Mouse (Mus musculus): ENCODE results near the gene Spata17. TPM values are rescaled to one million over a fixed set of nuclear protein-coding genes. Genes with fewer than 3 reads are reported as not detected.

Spata17 gene
- total and polyA plus RNA-seq, 3 experiments, result 0.29 to 1.6 (median 0.66) TPM

DNA sequence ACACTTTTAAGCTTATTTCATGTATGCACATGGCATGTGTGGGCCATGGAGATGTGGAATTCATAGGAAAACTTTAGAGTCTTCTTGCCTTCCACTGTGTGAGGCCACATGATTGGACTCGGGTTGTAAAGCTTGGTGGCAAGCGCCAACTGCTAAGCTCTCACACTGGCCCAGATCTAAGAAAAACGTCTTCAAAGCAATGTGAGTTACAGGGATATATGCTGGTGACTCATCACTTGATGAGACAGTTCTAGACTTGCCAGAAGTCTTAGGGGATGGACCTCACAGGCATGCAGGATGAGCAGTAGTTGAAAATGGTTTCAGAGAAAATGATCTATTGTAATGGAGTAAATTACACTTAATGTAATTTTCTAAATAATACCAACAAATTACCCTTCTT lies 114.6 kb downstream of the Spata17 start:
- no peaks in the 10 kb centered on the region for H3K36me3 ChIP-seq (ENCODE audit: control insufficient read depth, insufficient read depth, low read length)
- no peak for DNase-seq
- 73% methylated on average over 3 of the region's 3 CpGs for WGBS
- TF ChIP-seq POLR2A (IDR thresholded peaks at IDR 0.05; ENCODE audit: insufficient read depth, low read depth, low read length) (no peak), CTCF (IDR thresholded peaks at IDR 0.05) (no peak), EP300 (IDR thresholded peaks at IDR 0.05; ENCODE audit: insufficient read depth, low read depth, low read length) (no peak)
- H3K79me2 ChIP-seq (replicated peaks; ENCODE audit: control insufficient read depth, insufficient read depth, low read length), result no peaks in the 10 kb centered on the region
- H3K27ac ChIP-seq, result no peak overlapping the region
- no peaks in the 10 kb centered on the region for H3K27me3 ChIP-seq (ENCODE audit: control insufficient read depth, insufficient read depth, low read length)
- intact Hi-C loops (cut with DNase I), result no loop called here
- H3K4me3 ChIP-seq, result no peak overlapping the region
- H3K9ac ChIP-seq (ENCODE audit: low read depth, low read length), result no peak overlapping the region
- H3K4me1 ChIP-seq (ENCODE audit: control insufficient read depth, insufficient read depth, low read length), result no peaks in the 10 kb centered on the region

DNA sequence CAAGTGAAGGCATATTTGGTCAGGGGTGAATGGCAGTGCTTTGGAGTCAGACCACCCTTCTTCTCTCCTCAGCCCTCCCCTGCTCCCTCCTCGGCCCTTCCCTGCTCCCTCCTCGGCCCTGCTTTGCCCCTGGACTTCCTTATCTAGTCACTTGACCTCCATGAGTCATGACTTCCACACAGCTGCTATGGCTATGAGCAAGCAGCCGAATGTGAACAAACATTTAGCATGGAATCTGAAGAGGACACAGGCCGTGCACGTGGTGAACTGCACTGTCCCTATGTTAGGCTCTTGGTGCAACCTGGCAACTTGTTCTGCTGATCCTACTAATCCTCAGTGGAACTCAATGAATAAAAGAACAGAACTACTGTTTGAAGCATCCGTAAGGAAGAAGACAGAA lies 117.0 kb downstream of the Spata17 start:
- no peak for TF ChIP-seq CTCF (IDR thresholded peaks at IDR 0.05)
- TF ChIP-seq EP300 (IDR thresholded peaks at IDR 0.05; ENCODE audit: insufficient read depth, low read depth, low read length), result no peak
- intact Hi-C loops (cut with DNase I), result no loop called here
- Histone ChIP-seq H3K79me2 (replicated peaks; ENCODE audit: control insufficient read depth, insufficient read depth, low read length) (no peaks in the 10 kb centered on the region), H3K27me3 (ENCODE audit: control insufficient read depth, insufficient read depth, low read length) (no peaks in the 10 kb centered on the region), H3K9ac (ENCODE audit: low read depth, low read length) (no peak overlapping the region), H3K4me3 (no peak overlapping the region), H3K36me3 (ENCODE audit: control insufficient read depth, insufficient read depth, low read length) (no peaks in the 10 kb centered on the region), H3K27ac (no peak overlapping the region), H3K4me1 (ENCODE audit: control insufficient read depth, insufficient read depth, low read length) (no peaks in the 10 kb centered on the region)
- no peak for DNase-seq
- WGBS, result 26% methylated on average over 6 of the region's 6 CpGs

- H3K4me1 ChIP-seq (ENCODE audit: control insufficient read depth, insufficient read depth, low read length), result no peaks in the 10 kb centered on the region
- intact Hi-C loops (cut with DNase I), result no loop called here
- WGBS, result 88% methylated on average over 14 of the region's 14 CpGs
- H3K9ac ChIP-seq (ENCODE audit: low read depth, low read length), result no peak overlapping the region
- TF ChIP-seq CTCF (IDR thresholded peaks at IDR 0.05) (no peak), POLR2A (IDR thresholded peaks at IDR 0.05; ENCODE audit: insufficient read depth, low read depth, low read length) (no peak), EP300 (IDR thresholded peaks at IDR 0.05; ENCODE audit: insufficient read depth, low read depth, low read length) (no peak)
- H3K27ac ChIP-seq, result no peak overlapping the region
- DNase-seq, result no peak
- H3K27me3 ChIP-seq (ENCODE audit: control insufficient read depth, insufficient read depth, low read length), result no peaks in the 10 kb centered on the region
- no peaks in the 10 kb centered on the region for H3K79me2 ChIP-seq (replicated peaks; ENCODE audit: control insufficient read depth, insufficient read depth, low read length)
- no peaks in the 10 kb centered on the region for H3K36me3 ChIP-seq (ENCODE audit: control insufficient read depth, insufficient read depth, low read length)
- no peak overlapping the region for H3K4me3 ChIP-seq
These were observed 122.7 kb downstream of the Spata17 start for GRCm38 (mm10) chr1:187092546-187092945.

DNA sequence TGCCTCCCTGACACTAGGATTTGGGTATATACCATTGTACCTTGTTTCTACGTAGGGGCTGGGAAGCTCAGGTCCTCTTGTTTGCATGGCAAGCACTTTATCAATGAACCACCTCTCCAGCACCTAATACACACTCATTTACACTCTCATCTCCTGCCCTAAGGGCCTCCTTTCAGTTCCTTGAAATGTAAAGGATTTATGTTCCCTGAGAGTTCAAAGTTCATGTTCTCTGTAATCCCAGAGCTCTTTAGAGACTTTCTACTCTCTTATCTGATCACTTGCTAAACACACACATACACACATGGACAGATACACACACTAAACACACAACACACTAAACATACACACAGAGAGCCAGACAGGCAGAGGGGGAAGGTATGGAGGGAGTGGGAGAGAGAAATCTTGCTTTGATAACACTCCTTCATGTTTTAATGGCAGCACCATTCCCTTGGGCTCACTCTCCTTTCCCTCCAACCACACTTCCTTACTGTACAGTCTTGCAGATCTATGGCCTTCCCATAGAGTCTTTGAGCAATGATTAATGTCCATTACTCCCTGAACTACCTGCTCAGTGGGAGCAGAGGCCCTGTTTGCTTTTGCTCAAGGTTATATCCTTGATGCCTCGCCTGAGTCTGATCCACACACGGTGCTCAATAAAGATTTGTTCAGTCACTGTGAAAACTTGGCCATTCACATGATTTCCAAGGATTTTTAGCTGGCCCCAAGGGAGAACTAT lies 126.4 kb downstream of the Spata17 start:
- intact Hi-C loops (cut with DNase I), result no loop called here
- H3K27me3 ChIP-seq (ENCODE audit: control insufficient read depth, insufficient read depth, low read length), result no peaks in the 10 kb centered on the region
- 85% methylated on average over 3 of the region's 3 CpGs for WGBS

GRCm38 (mm10) chr1:187086027-187086426 lies 129.2 kb downstream of the Spata17 start:
- Histone ChIP-seq H3K79me2 (replicated peaks; ENCODE audit: control insufficient read depth, insufficient read depth, low read length) (no peaks in the 10 kb centered on the region), H3K27me3 (ENCODE audit: control insufficient read depth, insufficient read depth, low read length) (no peaks in the 10 kb centered on the region; the same call in 1 of the 2 replicates), H3K9ac (ENCODE audit: low read depth, low read length) (no peak overlapping the region), H3K36me3 (ENCODE audit: control insufficient read depth, insufficient read depth, low read length) (no peaks in the 10 kb centered on the region), H3K27ac (no peak overlapping the region), H3K4me1 (ENCODE audit: control insufficient read depth, insufficient read depth, low read length) (no peaks in the 10 kb centered on the region), H3K4me3 (no peak overlapping the region)
- no peak for TF ChIP-seq POLR2A (IDR thresholded peaks at IDR 0.05; ENCODE audit: insufficient read depth, low read depth, low read length)
- 63% methylated on average over 6 of the region's 6 CpGs for WGBS
- no peak for DNase-seq
- intact Hi-C loops (cut with DNase I), result no loop called here

More for the DNA sequence above, 126.4 kb downstream of the Spata17 start:
- H3K79me2 ChIP-seq (replicated peaks; ENCODE audit: control insufficient read depth, insufficient read depth, low read length), result no peaks in the 10 kb centered on the region
- H3K36me3 ChIP-seq (ENCODE audit: control insufficient read depth, insufficient read depth, low read length), result no peaks in the 10 kb centered on the region
- TF ChIP-seq POLR2A (IDR thresholded peaks at IDR 0.05; ENCODE audit: insufficient read depth, low read depth, low read length) (no peak), EP300 (IDR thresholded peaks at IDR 0.05; ENCODE audit: insufficient read depth, low read depth, low read length) (no peak), CTCF (IDR thresholded peaks at IDR 0.05) (no peak)
- no peak overlapping the region for H3K9ac ChIP-seq (ENCODE audit: low read depth, low read length)
- no peak for DNase-seq
- H3K4me3 ChIP-seq, result no peak overlapping the region
- H3K27ac ChIP-seq, result no peak overlapping the region
- H3K4me1 ChIP-seq (ENCODE audit: control insufficient read depth, insufficient read depth, low read length), result no peaks in the 10 kb centered on the region

- intact Hi-C loops (cut with DNase I), result no loop called here
- TF ChIP-seq EP300 (IDR thresholded peaks at IDR 0.05; ENCODE audit: insufficient read depth, low read depth, low read length) (no peak), POLR2A (IDR thresholded peaks at IDR 0.05; ENCODE audit: insufficient read depth, low read depth, low read length) (no peak), CTCF (IDR thresholded peaks at IDR 0.05) (no peak)
These were observed 137.9 kb downstream of the Spata17 start for GRCm38 (mm10) chr1:187077352-187077751.

More at GRCm38 (mm10) chr1:187077352-187077751, 137.9 kb downstream of the Spata17 start:
- H3K4me1 ChIP-seq (ENCODE audit: control insufficient read depth, insufficient read depth, low read length), result no peaks in the 10 kb centered on the region
- no peaks in the 10 kb centered on the region for H3K36me3 ChIP-seq (ENCODE audit: control insufficient read depth, insufficient read depth, low read length)
- DNase-seq, result no peak
- no peak overlapping the region for H3K27ac ChIP-seq
- 89% methylated on average over 9 of the region's 9 CpGs for WGBS
- no peak overlapping the region for H3K9ac ChIP-seq (ENCODE audit: low read depth, low read length)
- H3K79me2 ChIP-seq (replicated peaks; ENCODE audit: control insufficient read depth, insufficient read depth, low read length), result no peaks in the 10 kb centered on the region
- no peaks in the 10 kb centered on the region; the same call in 1 of the 2 replicates for H3K27me3 ChIP-seq (ENCODE audit: control insufficient read depth, insufficient read depth, low read length)
- H3K4me3 ChIP-seq, result no peak overlapping the region

All from heart, adult 2 months (tissue).